In genomic region chr11:84243562-84243961, GRCm38 (mm10) we compare ENCODE assay signal across 9 mouse cellular contexts.
DNase-seq lines count a peak whose midpoint lies in the region; ATAC-seq and TF ChIP-seq lines count a peak whose summit lies in the region.
"Had no signal": no experiment of that assay in that cellular context is flagged by ENCODE, and none has a peak within 500 bp of the region (broad histone marks: within the 10 kb centered on the region; RNA-seq: fewer than 3 reads in every experiment).

No protein-coding gene starts in this region.

- no peak overlapping the region for H3K4me2 ChIP-seq in hindbrain, postnatal 0 days (ENCODE audit: low read depth, low read length)
- H3K4me2 ChIP-seq in liver, embryonic 13.5 days: no peak overlapping the region
- H3K4me2 ChIP-seq: liver, embryonic 15.5 days had no signal

- DNase-seq in frontal cortex, adult 2 months (ENCODE audit: extremely low spot score in 1 of 2, low spot score in 1 of 2): peak; percentile 18 to 64
- DNase-seq in 3T3-L1 (ENCODE audit: low read depth, low spot score) (peak; percentile 79), adipocyte (ENCODE audit: low spot score) (peak; percentile 65)
- DNase-seq in hindbrain, postnatal 0 days (ENCODE audit: low spot score): peak; percentile 76
- peak; percentile 36 for DNase-seq in liver, embryonic 13.5 days
- DNase-seq in skeletal muscle tissue, adult 2 months (ENCODE audit: low read depth, low spot score): peak; percentile 17

- no peaks in the 10 kb centered on the region for H3K9me3 ChIP-seq in hindbrain, postnatal 0 days (ENCODE audit: low read length)
- H3K9me3 ChIP-seq in liver, embryonic 13.5 days (replicated peaks): no peaks in the 10 kb centered on the region
- H3K9me3 ChIP-seq: liver, embryonic 15.5 days had no signal

- H3K36me3 ChIP-seq in hindbrain, postnatal 0 days (ENCODE audit: insufficient read depth, low read length): no peaks in the 10 kb centered on the region
- H3K36me3 ChIP-seq in liver, embryonic 13.5 days: peaks cover 21% of the 10 kb centered on the region

- peak; percentile 71 for TF ChIP-seq CTCF in hindbrain, postnatal 0 days (IDR thresholded peaks at IDR 0.05; ENCODE audit: low read depth)

- H3K27ac ChIP-seq in hindbrain, postnatal 0 days: no peak overlapping the region
- H3K27ac ChIP-seq in liver, embryonic 13.5 days: no peak overlapping the region
- H3K27ac ChIP-seq: liver, embryonic 15.5 days had no signal

- no peaks in the 10 kb centered on the region for H3K4me1 ChIP-seq in hindbrain, postnatal 0 days (ENCODE audit: insufficient read depth, low read length)
- H3K4me1 ChIP-seq in liver, embryonic 13.5 days (replicated peaks): no peaks in the 10 kb centered on the region
- H3K4me1 ChIP-seq: liver, embryonic 15.5 days had no signal

- no peak overlapping the region for H3K4me3 ChIP-seq in hindbrain, postnatal 0 days (ENCODE audit: low read length)
- no peak overlapping the region for H3K4me3 ChIP-seq in liver, embryonic 13.5 days (replicated peaks)
- H3K4me3 ChIP-seq: liver, embryonic 15.5 days had no signal

- no peak for ATAC-seq in frontal cortex, adult (ENCODE audit: low TSS enrichment)
- 0 out of 2 replicates have a peak, but pooled peaks have one; percentile 50 for ATAC-seq in common myeloid progenitor, adult 5-6 weeks (replicated peaks; ENCODE audit: low read depth, poor library complexity, severe bottlenecking)
- ATAC-seq in hindbrain, postnatal 0 days: no peak
- ATAC-seq in liver, embryonic 13.5 days (ENCODE audit: low read depth): no peak

- no peak overlapping the region for H3K9ac ChIP-seq in hindbrain, postnatal 0 days (replicated peaks; ENCODE audit: low read length)
- no peak overlapping the region for H3K9ac ChIP-seq in liver, embryonic 13.5 days
- H3K9ac ChIP-seq: liver, embryonic 15.5 days had no signal

- H3K27me3 ChIP-seq in hindbrain, postnatal 0 days (ENCODE audit: insufficient read depth, low read length): no peaks in the 10 kb centered on the region
- no peaks in the 10 kb centered on the region for H3K27me3 ChIP-seq in liver, embryonic 13.5 days
- H3K27me3 ChIP-seq: liver, embryonic 15.5 days had no signal

Comparison
In these comparisons a context has a peak if more than half of its experiments do, and no peak if none do; other contexts are left out.
1. DNase-seq: peak in every context shown above with its lines; median percentile 79 in 3T3-L1; 76 in hindbrain, postnatal 0 days; 65 in adipocyte; 41 in frontal cortex, adult 2 months; 36 in liver, embryonic 13.5 days; 17 in skeletal muscle tissue, adult 2 months.